Mouse (Mus musculus): ENCODE measurements around the gene Timm50. TPM values are rescaled to one million over a fixed set of nuclear protein-coding genes. Genes with fewer than 3 reads are reported as not detected.

Timm50 gene
- 109 and 129 TPM in 2 replicates for polyA plus RNA-seq (2015; fragmentation: Nextera tagmentation; extraction: Ambion mirVana)

DNA sequence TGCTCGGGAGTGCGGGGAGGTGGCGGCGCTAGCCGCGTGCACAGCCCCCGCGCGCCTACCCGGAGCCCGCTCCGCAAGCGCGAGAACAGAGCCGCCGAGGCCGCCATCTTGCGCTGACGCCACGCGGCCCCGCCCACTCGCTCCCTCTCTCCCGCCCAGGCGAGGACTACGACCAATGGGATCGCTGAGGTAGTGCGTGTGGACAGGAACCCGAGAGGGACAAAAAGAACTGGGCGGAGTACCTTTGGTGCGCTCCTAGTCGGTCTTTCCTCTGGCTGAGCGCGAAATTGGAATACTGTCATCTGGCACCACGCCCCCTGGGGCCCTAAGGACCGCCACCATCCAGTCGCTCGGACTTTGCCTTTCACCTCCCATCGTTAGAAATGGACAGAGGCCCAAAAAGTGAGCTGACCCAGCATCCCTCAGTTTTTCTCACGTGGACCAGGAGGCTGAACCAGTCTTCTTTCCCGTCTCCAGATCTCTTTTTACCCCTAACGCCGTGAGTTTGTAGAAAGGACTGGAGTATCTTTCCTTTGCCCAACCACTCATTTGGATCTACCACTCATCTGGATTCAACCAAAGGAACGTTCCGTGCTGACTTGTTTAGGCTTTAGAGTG lies at the start of gene Timm50:
TSS of gene Timm50 (minus strand) at position 147 of the 618 bp plus-strand sequence.

DNA sequence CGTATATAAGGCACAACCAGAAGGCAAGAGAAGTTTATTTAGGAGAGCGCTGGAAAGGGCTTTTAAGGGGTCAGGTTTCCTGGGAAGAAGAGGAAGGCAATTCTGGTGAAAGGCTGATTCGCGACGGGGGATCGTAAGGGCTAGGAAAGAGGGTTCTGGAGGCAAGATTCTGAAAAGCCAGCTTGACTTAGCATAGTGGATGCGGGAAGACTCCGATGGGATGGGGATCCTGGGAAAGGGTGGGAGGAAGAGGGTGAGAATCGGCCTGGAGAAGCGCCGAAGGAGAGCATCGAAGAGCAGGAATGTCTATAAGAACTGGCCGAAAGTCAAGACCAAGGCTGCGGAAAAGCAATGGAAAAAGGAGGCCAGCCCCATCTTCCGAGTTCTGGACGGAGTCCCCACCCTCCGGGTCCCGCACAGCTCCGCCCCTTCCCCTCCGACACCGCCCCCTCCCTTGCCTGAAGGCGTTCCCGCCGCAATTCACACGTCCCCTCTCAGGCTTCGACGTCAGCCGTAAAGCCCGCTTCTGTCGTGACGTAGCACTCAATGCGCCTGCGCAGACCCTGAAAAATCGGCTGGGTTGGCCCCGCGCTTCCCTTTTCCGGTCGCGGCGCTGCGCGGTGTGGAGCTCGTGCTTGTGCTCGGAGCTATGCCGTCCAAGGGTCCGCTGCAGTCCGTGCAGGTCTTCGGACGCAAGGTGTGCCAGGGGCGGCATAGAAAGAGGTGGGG lies 38.4 kb upstream of the Timm50 start, which contains the start of gene Rps16:
TSS of gene Rps16 (plus strand) at position 498 of the 729 bp plus-strand sequence.

DNA sequence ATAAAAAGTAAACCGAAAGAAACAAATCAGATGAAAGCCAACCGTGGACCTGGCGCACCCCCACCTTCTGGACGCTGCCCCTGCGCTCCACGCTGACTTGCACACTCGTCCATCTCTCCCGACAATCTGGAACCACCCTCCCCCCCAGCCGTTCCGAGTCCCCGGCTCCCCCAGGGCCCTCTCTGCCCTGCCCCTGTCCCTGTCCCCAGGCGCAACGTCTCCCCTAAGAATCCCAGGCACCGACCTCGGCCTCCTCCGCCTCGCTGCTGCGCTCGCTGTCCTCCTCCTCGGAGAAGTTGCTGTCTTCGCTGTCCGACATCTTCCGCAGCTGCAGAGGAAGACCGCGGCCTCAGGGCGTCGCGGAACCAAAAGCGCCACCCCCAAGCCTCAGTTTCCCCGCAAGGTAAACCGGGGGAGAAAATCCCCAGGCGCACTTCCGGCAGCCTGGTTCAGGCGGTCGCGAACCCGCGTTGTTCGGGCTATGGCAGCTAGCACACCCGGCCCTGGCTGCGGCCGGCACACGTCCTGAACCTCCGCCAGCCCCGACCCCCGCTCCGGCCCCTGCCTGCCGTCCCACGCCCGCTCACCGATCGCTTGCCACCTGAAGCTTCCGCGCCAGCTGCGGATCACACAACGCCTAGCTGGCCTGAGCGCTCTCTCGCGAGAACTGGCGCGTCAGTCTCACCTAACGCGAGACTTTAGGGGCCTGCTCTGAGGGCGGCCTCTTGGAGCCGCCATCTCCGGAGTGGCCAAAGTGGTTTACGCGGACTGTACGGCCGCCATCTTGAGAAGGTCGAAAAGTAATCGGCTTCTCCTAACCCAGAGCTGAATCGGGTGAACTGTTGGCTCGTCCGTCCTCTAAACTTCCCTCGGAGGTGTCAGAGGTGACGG lies 26.5 kb upstream of the Timm50 start, which contains the start of gene Supt5:
TSS of gene Supt5 (minus strand) at position 639 of the 891 bp plus-strand sequence.

DNA sequence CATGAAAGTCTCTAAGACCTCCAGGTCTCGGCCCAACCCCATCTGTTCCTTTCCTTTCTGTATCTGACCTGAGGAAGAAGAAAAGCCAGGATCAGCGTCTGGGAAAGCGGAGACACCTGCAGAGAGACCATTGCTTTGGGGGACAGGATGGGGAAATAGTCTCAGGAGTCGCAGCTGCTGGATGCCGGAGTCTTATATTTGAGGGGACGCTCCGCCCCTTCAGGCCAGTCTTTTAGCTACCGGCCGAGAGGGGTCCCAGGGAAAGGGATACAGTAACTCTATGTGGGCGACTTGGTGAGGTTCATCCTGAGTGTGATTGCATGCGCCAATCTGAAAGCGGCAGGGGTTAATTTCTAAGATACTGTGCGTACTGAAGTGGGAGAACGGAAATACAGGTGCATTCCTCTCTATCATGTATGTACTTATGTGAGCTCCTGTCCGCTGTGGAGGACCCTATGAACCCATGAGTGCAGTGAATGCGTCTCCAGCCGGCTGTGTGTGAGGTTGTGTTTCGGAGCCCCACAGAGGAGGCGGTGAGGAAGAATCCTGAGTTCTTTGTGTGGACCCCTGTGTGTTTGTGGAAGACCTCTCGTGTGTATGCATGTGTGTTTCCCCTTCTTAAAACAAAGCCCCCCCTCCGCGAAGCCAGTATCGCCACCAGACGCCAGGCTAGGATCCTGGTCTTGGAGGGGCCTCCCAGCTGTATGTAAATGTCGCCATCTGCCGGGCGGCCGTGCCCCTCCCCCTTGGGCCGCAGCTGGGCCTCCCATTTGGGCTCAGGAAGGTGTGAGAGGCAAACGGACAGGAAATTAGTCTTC lies 10.0 kb downstream of the Timm50 start, which contains the start of gene Dll3:
TSS of gene Dll3 (minus strand) at position 623 of the 818 bp plus-strand sequence.

DNA sequence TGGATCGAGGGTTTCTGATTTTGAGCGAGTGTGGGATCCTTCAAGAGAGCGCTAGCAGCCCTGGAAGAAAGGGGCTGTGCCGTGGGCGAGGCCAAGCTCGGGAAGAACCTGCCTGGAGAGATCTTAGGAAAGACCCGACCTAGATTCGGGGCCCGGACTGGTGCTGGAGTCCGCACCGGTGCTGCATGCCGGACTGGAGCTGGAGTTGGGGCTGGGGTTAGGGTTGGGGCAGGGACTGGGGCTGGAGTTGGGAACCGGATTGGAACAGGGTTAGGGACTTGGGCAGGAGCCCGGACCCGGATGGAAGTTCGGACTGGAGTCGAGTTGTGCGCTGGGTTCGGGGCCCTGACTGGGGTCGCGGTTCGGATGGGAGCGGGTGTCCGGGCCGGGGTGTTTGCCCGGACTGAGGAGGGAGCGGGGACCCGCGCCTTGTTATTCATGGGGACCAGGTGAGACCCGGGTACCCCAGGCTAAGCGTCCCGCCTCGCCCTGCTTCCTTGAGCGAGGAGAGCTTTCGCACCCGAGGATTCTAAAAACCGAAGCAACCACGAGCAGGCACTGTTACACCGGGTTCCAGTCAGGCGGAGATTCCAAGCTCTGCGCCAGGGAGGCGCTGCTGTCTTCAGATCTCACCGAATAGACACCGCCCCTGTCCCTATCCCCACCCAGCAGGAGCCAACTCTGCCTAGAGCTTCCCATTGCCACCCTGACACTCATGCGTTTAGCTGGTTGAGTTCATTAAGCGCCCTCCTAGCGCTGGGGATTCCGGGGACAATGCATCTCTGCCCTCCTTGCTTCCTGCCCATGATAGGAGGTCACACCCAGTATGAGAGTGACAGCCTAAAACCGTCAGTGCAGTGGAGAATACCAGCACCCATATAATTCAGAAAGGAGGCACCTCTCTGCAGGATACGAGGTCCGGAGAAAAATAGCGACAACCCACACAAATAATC lies 21.0 kb downstream of the Timm50 start, which contains the start of gene Selenov:
TSS of gene Selenov (minus strand) at position 549 of the 953 bp plus-strand sequence.

DNA sequence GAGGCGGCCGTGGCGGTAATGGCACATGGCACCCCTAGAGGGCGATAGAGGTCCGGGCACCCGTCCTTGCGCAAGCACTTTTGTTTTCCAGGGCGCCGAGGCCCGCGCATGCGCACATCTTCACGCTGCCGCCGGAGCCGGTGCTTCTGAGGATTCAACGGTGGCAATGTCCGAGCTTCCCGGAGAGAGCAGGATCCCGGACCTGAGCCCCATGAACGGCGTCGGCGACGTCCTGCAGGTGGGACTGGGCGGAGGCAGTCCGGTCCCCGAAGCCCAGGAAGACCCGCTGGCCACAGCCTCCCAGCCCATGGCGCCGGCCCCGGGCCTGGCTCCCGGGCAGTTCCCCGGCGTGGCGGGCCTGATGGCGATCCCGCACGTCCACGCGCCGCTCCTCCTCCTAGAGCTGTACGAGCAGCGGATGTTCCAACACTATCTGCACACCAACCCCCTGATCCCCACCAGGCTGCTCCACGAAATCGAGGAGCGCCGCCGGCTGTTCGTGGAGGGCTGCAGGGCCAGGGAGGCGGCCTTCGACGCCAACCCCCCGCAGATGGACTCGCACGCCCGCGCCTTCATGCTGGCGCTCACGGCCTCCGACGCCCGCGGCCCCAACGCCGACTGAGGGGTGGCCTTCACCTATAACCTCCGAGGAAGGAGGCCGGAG lies 34.1 kb downstream of the Timm50 start, which contains the start of gene Eid2b:
TSS of gene Eid2b (plus strand) at position 125 of the 664 bp plus-strand sequence.

DNA sequence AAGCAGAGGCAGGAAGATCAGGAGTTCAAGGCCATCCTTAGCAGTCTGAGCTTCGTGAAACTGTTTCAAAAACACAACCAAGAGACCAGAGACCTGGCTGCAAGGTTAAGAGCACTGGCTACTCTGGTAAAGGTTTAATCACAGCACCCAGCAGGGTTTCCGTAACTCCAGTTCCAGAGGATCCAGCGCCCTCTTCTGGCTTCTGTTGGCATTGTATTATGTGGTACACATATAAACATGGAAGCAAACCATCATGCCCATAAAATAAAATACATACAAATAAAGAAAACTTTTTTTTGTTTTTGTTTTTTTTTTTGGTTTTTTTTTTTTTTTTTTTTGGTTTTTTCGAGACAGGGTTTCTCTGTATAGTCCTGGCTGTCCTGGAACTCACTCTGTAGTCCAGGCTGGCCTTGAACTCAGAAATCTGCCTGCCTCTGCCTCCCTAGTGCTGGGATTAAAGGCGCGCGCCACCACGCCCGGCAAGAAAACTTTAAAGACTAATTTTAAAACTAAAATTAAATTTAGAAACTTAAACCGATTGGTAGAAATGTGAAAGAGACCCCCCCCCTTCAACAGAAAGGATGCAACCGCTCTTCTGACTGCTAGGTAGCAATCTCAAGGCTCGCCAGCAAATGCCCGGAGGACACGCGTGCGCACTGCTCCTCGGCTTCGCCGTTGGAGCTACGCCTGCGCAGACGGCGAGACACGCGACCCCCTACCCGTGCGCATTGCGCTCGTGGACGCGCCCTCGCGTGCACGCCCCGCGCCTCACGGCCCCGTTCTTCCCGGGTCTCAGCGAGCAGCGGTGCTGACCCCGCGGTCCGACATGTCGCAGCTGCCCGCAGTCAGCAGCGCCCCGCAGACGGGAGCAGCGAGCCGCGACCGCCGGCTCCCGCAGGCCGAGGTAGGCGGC lies 44.5 kb downstream of the Timm50 start, which contains the start of gene Eid2:
TSS of gene Eid2 (plus strand) at position 753 of the 913 bp plus-strand sequence.

Other genes with a start within 250 kb of the Timm50 start
- 0.98 and 1.0 TPM in 2 replicates for gene Fcgbp, start 240.8 kb downstream of the Timm50 start, polyA plus RNA-seq (2015; fragmentation: Nextera tagmentation; extraction: Ambion mirVana)
- gene 9530053A07Rik, start 182.6 kb downstream of the Timm50 start, polyA plus RNA-seq (2015; fragmentation: Nextera tagmentation; extraction: Ambion mirVana), result 0.06 and 0.09 TPM in 2 replicates
- gene Fbl, start 142.4 kb downstream of the Timm50 start, polyA plus RNA-seq (2015; fragmentation: Nextera tagmentation; extraction: Ambion mirVana), result 61.6 and 68.4 TPM in 2 replicates
- gene Dyrk1b, start 132.6 kb downstream of the Timm50 start, polyA plus RNA-seq (2015; fragmentation: Nextera tagmentation; extraction: Ambion mirVana), result 10.0 and 11.1 TPM in 2 replicates
- gene Eid2, start 44.2 kb downstream of the Timm50 start, polyA plus RNA-seq (2015; fragmentation: Nextera tagmentation; extraction: Ambion mirVana), result 32.0 and 49.2 TPM in 2 replicates
- gene Eid2b, start 34.3 kb downstream of the Timm50 start, polyA plus RNA-seq (2015; fragmentation: Nextera tagmentation; extraction: Ambion mirVana), result 43.2 and 45.7 TPM in 2 replicates
- gene Selenov, start 20.9 kb downstream of the Timm50 start, polyA plus RNA-seq (2015; fragmentation: Nextera tagmentation; extraction: Ambion mirVana), result 5.1 and 6.7 TPM in 2 replicates
- gene Dll3, start 9.8 kb downstream of the Timm50 start, polyA plus RNA-seq (2015; fragmentation: Nextera tagmentation; extraction: Ambion mirVana), result 20.4 and 21.8 TPM in 2 replicates
- 64.4 and 73.7 TPM in 2 replicates for gene Supt5, start 26.7 kb upstream of the Timm50 start, polyA plus RNA-seq (2015; fragmentation: Nextera tagmentation; extraction: Ambion mirVana)
- 524 and 613 TPM in 2 replicates for gene Rps16, start 38.6 kb upstream of the Timm50 start, polyA plus RNA-seq (2015; fragmentation: Nextera tagmentation; extraction: Ambion mirVana)
- gene Plekhg2, start 60.5 kb upstream of the Timm50 start, polyA plus RNA-seq (2015; fragmentation: Nextera tagmentation; extraction: Ambion mirVana), result 10.8 and 13.7 TPM in 2 replicates
- 3.9 and 4.1 TPM in 2 replicates for gene Zfp36, start 68.2 kb upstream of the Timm50 start, polyA plus RNA-seq (2015; fragmentation: Nextera tagmentation; extraction: Ambion mirVana)
- gene Med29, start 80.6 kb upstream of the Timm50 start, polyA plus RNA-seq (2015; fragmentation: Nextera tagmentation; extraction: Ambion mirVana), result 48.8 and 49.0 TPM in 2 replicates
- 75.7 and 90.9 TPM in 2 replicates for gene Paf1, start 80.9 kb upstream of the Timm50 start, polyA plus RNA-seq (2015; fragmentation: Nextera tagmentation; extraction: Ambion mirVana)
- 6.6 and 8.3 TPM in 2 replicates for gene Gmfg, start 125.4 kb upstream of the Timm50 start, polyA plus RNA-seq (2015; fragmentation: Nextera tagmentation; extraction: Ambion mirVana)
- gene Lrfn1, start 139.9 kb upstream of the Timm50 start, polyA plus RNA-seq (2015; fragmentation: Nextera tagmentation; extraction: Ambion mirVana), result 20.6 and 22.6 TPM in 2 replicates
- not detected in 2 replicates for gene Ifnl2, start 198.4 kb upstream of the Timm50 start, polyA plus RNA-seq (2015; fragmentation: Nextera tagmentation; extraction: Ambion mirVana)
- not detected in 2 replicates for gene Ifnl3, start 210.8 kb upstream of the Timm50 start, polyA plus RNA-seq (2015; fragmentation: Nextera tagmentation; extraction: Ambion mirVana)
- not detected in 2 replicates for gene Sycn, start 228.8 kb upstream of the Timm50 start, polyA plus RNA-seq (2015; fragmentation: Nextera tagmentation; extraction: Ambion mirVana)
- 0.39 and 0.80 TPM in 2 replicates for gene Nccrp1, start 235.2 kb upstream of the Timm50 start, polyA plus RNA-seq (2015; fragmentation: Nextera tagmentation; extraction: Ambion mirVana)